Mouse (Mus musculus) left cerebral cortex, postnatal 10 days (tissue): ENCODE measurements at regions not wholly inside any gene's neighbourhood (a gene's known extent, or its start where the extent isn't known, plus 50 kb on each side); places are given as distances from the start of the nearest gene placed in this dataset.
"Not testable (repeated sequence)": the region's sequence is repeated elsewhere in the genome, so short reads cannot be mapped to it uniquely, and the experiment has no call there.

Experiments used
- DNase-seq, 2 experiments: peaks; one replicate each; pipeline ENCODE4 v3.0.0; 2021 to 2022; ENCODE audit warnings: low spot score in 2 of 2, mixed read lengths in 1 of 2; ENCODE audit errors: extremely low spot score in 1 of 2
- intact Hi-C: fragments of 180-260 bp; cut with DNase I; formaldehyde crosslinking; loops from one replicate; pipeline ENCODE4 v1.15.1; 2025

DNA sequence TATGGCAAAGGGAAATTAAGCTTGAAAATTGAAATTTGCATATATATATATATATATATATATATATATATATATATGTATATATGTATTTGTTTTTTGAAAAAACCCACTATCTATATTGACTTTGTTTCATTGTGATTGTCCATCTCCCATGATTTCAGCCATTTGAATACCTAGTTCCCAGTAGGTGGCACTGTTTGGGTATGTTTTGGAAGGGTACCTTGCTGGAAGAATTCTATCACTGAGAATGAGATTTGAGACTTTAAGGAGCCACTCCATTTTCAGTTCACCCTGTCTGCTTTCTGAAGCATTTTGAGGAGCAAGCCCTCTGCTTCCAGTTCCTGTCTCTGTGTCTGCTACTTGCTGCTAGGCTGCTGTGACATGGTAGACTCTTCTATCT is 72.8 kb upstream of the Ugt8a start:
- intact Hi-C loops, result no loop called here
- no peak for DNase-seq

DNA sequence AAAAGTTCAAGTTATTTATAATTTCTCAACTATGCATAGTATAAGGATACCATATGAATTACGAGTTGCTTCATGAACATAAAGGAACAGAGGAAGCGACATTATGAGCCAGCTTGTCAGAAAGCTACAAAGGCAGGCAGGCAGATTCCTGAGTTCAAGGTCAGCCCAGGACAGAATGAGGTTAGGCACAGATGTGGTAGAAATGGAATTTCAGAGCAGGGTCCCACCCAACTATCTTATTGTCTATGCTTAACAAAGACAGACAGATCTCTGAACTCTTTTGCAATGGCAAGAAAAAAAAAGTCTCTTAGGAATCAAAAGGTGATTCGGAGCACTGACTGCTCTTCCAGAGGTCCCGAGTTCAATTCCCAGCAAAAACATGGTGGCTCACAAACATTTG is 77.7 kb upstream of the Ugt8a start:
- no peak for DNase-seq
- intact Hi-C loops, result no loop called here

GRCm38 (mm10) chr3:126044327-126044726 is 105.9 kb upstream of the Ugt8a start:
- no peak for DNase-seq
- intact Hi-C loops, result loop anchor here (5.0 to 10.0 kb wide), 2 partner anchors 197 to 360 kb away; no protein-coding TSS in a partner anchor

GRCm38 (mm10) chr3:126044861-126045260 is 106.4 kb upstream of the Ugt8a start:
- intact Hi-C loops, result loop anchor here (5.0 to 10.0 kb wide), 3 partner anchors 198 to 857 kb away; no protein-coding TSS in a partner anchor
- no peak for DNase-seq

DNA sequence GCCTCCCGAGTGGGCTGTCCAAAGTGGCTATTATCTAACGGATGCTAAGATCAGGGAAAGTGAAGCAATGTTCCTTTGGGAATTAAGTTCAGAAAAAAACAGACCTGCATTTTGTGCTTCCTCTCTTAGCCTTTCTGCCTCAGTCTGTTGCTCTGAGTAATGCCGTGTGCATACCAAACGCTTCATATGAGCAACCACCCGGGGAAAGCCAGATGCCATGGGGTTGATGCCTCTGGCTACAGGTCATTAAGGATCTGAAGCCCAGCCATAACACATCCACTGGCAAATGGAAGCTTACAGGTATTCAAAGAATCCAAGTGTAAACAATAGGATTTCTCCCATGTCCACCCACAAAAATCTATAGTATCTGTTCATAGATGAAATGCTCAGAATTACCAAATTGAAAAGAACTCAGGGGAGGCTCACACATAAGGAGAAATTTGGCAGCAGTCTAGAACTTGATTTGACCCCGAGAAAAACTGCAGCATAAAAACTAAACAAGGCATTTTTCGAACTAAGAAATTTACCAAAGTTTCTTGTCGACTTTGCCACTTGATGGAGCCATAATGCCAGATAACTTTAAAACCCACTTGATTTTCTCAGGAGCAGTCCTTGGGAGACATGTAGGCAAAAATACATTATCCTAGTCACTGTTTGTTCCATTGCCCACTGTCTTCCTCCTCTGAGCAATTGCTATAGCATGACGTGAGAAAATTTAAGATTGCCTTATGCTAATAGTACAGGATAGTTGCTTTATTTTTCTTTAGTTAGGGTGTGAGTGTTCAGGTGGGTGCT is 107.8 kb upstream of the Ugt8a start:
- peak in 1 of 2 experiments; percentile 18 for DNase-seq

DNA sequence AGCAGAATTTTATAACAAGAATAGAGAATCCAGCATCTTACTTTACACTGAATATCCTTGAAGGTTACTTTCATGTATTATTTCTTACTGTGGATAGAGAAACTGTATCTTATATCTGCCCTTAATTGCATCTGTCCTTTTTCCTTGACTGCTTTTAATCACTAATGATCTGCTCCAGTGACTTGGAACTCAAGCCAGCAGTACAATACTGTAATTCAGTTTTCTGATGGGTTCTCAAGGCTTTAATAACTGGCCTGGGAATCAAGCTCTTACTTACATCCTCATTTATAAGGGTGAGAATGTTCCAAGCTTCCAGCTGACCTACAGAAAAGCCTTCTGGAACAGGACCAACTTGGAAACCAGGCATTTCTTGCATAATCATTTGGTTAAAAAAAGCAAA is 120.2 kb upstream of the Ugt8a start:
- intact Hi-C loops, result no loop called here
- no peak for DNase-seq

More for the DNA sequence above, 107.8 kb upstream of the Ugt8a start:
- intact Hi-C loops, result loop anchor here (5.0 to 10.0 kb wide), 2 partner anchors 359 to 856 kb away; no protein-coding TSS in a partner anchor

DNA sequence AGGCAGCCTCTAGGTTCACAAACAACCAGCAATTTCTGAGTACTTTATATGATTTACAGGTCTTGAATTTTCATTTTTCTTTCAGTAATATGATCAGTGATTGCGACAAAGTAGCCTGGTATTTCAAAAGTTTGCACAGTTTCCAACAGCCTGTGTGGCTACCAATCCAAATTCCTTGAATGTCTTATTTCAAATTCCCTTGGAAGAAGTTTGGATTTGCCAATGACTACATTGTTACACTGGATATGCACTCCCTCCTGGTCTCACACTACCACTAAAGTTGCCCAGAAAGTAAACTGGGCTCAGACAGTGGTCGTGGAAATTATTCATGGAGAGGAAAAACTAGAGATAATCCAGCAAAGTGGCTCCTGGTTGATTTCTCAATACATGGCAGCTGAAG is 166.7 kb upstream of the Ugt8a start:
- no peak for DNase-seq
- intact Hi-C loops, result no loop called here

DNA sequence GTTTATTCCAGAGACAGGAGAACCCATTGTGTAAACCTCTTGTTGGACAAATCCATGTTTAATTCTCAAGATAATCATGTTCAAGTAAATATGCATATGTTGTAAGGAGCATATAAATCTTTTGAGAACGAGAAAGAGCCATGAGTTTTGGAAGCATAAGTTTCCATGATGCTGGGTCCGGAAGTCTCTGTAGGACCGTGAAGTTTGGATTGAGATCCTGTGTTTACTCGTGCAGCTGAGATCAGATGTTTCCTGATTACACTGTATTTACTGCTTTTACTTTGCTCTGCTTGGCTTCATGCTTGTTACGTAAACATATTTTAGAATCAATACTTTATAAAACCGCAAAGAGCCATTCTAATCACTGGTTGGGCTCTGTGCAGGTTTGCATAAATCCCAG is 171.0 kb upstream of the Ugt8a start:
- intact Hi-C loops, result no loop called here
- DNase-seq, result no peak

DNA sequence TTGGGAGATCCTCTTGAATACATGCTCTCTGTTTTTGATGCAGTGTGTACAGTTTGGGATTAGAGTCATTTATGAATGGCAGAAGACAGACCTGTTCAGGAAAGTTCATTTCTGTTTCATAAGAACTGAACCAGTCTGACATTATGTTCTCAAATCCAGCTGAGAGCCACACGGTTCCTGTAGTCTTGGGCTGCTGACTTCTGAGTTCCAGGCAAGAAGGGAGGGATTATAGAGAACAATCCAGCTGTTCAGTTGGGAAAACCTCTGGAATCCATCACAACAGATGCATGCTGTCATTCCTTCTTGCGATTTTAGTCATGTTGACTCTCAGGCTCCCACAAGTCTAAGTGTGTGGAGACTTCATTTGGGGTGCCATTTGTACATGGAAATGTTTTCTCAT is 179.4 kb upstream of the Ugt8a start:
- intact Hi-C loops, result no loop called here
- no peak for DNase-seq

DNA sequence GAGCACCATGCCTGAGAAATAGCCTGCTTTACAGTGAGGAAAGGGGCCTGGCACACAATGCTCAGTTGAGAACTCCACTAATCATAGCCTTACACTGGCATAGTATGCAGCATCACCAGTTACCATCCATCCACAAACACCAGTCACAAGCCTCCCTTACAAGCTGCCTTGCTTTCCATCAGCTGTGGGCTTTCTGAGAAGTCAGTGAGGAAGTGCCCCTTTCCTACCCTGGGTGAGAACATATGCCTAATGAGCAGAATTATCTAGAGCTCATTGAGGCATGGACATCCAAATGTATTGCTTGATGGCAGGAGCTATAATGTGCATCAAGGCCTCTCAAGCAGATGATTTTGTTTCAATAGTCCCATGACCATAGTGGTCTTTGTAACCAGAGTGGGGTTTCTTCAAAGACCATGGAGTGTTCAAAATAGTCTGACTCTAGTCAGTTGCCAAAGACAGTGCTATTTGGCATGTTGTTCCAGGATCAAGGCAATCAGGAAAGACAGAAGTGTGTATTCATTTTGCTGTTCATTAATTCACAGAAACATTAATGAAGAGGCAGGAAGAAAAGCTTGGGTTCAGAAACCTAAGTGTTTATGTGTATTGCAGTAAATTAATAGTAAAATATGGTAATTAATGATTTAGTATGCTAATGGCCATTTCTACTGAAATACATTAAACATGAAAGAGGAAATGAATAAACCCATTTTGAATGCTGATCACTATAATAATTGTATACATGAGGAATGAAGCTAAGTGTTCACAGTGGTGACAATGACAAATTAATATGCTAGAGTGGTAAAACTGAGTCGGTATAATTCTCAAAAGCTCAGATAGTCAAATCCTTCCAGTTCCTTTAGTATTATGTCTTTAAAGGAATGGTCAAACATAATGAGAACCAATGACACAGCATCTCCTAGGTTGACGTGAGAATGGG is 184.2 kb upstream of the Ugt8a start:
- no peak for DNase-seq

GRCm38 (mm10) chr3:126166542-126166941 is 196.9 kb upstream of the Arsj start:
- intact Hi-C loops, result no loop called here
- no peak for DNase-seq

More for the DNA sequence above, 184.2 kb upstream of the Ugt8a start:
- intact Hi-C loops, result no loop called here

DNA sequence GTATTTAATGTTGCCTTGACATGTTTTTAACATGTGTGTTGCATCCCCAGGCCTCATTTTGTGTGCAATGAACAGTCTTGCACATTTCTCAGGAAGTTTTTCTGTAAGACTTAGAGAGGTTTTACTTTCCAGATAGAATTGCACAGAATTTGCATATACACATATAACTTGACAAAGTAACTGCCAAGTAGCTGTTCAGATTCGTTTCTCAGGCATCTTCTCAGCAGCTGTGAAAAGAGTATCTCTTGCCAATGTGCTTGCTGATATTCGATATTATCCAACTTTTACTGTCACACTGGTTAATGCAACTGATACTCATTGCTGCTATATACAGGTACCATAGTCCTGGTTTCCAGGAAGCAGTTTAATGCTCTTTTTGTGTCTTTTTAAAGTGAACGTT is 154.5 kb upstream of the Arsj start:
- intact Hi-C loops, result no loop called here
- DNase-seq, result peak in 1 of 2 experiments; percentile 10

DNA sequence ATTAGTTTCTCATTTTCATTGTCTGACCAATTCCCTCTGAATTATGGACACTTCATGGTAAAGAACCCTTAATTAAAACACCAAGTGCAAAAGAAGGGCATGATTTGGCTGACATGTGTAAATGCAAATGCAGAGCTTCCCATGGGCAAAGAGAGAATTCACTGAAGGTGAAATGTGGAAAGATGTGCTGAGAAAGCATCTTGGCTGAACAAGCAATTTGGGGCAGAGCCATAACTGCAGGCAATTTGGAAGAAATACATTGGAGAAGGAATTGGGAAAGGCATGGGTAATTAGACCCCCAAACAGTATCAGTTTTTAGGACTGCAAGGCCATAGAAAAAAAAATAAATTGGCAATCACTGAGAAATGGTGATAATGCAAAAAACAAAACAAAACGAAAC is 153.3 kb upstream of the Arsj start:
- no peak for DNase-seq
- intact Hi-C loops, result no loop called here

GRCm38 (mm10) chr3:126227575-126227974 is 135.9 kb upstream of the Arsj start:
- no peak for DNase-seq
- intact Hi-C loops, result no loop called here

GRCm38 (mm10) chr3:126245834-126246233 is 117.7 kb upstream of the Arsj start:
- no peak for DNase-seq

DNA sequence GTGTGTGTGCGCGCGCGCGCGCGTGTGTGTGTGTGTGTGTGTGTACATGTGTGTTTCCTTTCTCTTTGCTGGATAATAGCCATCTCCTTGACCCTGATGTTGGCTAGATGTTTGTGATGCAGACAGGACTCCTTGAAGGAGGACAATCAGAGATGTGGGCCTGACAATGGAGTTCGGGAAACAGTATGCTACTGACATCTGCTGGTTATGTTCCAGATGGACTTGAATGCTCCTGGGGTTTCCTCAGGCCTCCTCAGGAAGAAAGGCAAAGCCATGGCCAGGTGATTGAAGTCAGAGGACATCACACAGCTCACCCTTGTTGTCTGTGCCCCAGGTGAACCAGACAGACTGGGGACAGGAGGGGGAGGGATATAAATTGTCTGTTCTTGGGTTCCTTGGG is 102.2 kb upstream of the Arsj start:
- no peak for DNase-seq
- intact Hi-C loops, result loop anchor here (5.0 kb wide), 1 partner anchor 409 kb away; no protein-coding TSS in a partner anchor

More at GRCm38 (mm10) chr3:126245834-126246233, 117.7 kb upstream of the Arsj start:
- intact Hi-C loops, result no loop called here

DNA sequence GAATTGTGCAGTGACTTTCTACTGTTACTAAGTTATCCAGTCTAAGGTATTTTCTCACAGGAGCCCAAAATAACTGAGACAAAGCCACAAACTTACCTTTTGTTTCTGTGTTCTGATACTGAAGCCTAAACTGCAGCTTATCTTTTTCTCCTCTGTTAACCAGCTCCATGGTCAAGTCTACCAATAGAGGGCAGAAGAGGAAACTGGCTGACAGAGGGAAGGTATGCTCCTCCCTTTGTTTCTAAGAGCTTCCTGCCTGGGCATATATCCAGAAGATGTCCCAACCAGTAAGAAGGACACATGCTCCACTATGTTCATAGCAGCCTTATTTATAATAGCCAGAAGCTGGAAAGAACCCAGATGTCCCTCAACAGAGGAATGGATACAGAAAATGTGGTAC is 91.5 kb upstream of the Arsj start:
- DNase-seq, intact Hi-C loops: not testable (repeated sequence)

DNA sequence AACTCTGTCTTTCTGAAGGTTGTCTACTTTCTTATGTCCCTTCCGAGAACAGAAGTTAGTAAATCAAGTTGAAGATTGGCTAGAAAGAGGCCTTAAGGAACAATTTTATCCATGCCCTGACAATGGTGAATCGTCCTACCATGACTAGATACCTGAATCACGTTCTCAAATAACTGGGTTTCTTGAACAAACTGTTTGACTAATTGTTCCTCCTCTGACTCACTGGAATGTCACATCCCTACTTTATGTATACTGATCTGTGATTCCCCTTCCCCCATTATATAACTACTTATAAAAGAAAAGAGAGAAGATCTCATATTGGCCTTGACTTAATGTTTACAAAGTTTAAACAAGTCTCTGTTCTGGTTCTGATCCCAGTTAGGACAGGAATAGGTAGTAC is 89.9 kb upstream of the Arsj start:
- intact Hi-C loops, result no loop called here
- DNase-seq, result no peak

DNA sequence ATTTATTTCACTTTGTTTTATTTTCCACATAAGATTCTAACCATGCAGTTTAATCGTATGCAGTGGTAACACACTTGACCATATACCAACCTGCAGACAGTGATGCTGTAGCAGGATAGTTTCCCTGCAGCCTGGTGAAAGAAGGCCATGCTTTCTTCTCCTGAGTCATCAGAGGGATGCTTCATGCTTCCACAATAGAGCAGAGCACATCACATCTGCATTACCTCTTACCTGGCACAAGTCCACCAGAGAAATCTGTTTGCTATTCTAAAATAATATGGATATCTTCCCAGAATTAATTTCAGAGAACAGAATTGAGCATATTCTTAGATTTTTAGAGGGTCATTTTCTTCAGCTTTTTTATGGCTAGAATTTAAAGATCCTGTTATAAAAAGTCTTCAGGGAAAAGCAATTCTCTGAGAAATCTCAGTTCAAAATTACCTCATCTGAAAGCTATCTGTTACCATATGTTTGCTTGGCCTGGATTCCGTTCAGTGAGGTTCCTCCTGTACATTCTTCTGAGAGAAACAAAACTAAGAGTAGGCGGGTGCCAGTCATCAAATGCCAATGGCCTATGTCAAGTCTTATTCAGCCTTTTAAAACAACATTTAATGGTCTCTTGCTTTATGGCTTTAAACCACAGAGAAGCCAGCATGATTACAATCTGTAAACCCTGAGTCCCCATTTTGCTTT is 87.3 kb upstream of the Arsj start:
- intact Hi-C loops, result no loop called here
- DNase-seq, result no peak
